Mouse (Mus musculus) heart, postnatal 0 days (tissue): ENCODE results near the gene Psme2b. TPM values are rescaled to one million over a fixed set of nuclear protein-coding genes. Genes with fewer than 3 reads are reported as not detected.
"Not testable (repeated sequence)": the region's sequence is repeated elsewhere in the genome, so short reads cannot be mapped to it uniquely, and the experiment has no call there.

Experiments used
- ATAC-seq: fragments of 200-750 bp; cut with Nextera tagmentation; 2 replicates; pipeline ENCODE4 v1.8.0; 2017; ENCODE audit warnings: low read depth, moderate number of reproducible peaks, moderate library complexity; ENCODE audit not compliant: insufficient read depth
- DNase-seq: peaks from one replicate; pipeline ENCODE4 v3.0.0-alpha.2; 2016; ENCODE audit warnings: low spot score
- H3K27ac ChIP-seq: fragments of 300-500 bp; sonication (generic); 2 replicates; pipeline ENCODE4 v1.5.1; 2014; ENCODE audit warnings: low read depth, mild to moderate bottlenecking
- H3K27me3 ChIP-seq: fragments of 300-500 bp; sonication (generic); 2 replicates; pipeline ENCODE4 v1.6.1; 2014; ENCODE audit warnings: low read length, mixed read lengths; ENCODE audit not compliant: control insufficient read depth, insufficient read depth
- H3K36me3 ChIP-seq: fragments of 300-500 bp; sonication (generic); replicated peaks from 2 replicates; pipeline ENCODE4 v1.6.1; 2014; ENCODE audit warnings: low read length, mixed read lengths; ENCODE audit not compliant: control insufficient read depth, insufficient read depth
- H3K4me1 ChIP-seq: fragments of 300-500 bp; sonication (generic); 2 replicates; pipeline ENCODE4 v1.6.1; 2014; ENCODE audit warnings: antibody characterized with exemption; ENCODE audit not compliant: control insufficient read depth, insufficient read depth
- H3K4me2 ChIP-seq: fragments of 300-500 bp; sonication (generic); 2 replicates; pipeline ENCODE4 v1.6.1; 2014; ENCODE audit warnings: low read depth, mild to moderate bottlenecking, low read length, moderate library complexity
- H3K4me3 ChIP-seq: fragments of 300-500 bp; sonication (generic); 2 replicates; pipeline ENCODE4 v1.5.1; 2014; ENCODE audit warnings: low read depth, low read length
- H3K9ac ChIP-seq: fragments of 300-500 bp; sonication (generic); replicated peaks from 2 replicates; pipeline ENCODE4 v1.6.1; 2014; ENCODE audit warnings: low read depth, low read length, mixed read lengths
- H3K9me3 ChIP-seq: fragments of 300-500 bp; sonication (generic); replicated peaks from 2 replicates; pipeline ENCODE4 v1.6.1; 2016; ENCODE audit warnings: low read length; ENCODE audit not compliant: control insufficient read depth
- WGBS: fragments of 180-500 bp; shearing (Covaris S2); extraction: QIAGEN DNeasy Blood & Tissue Kit; methylation state at CpG from one replicate; pipeline ENCODE4 v1.1.7; 2014; 5-methylcytosine and 5-hydroxymethylcytosine counted together
- polyA plus RNA-seq: library from polyadenylated mRNA; unstranded; fragments of >200 nt; fragmentation: Nextera tagmentation; extraction: Ambion mirVana; gene quantifications from 2 replicates; pipeline ENCODE4 v1.2.1, GENCODE M21; 2015
- total RNA-seq: library from RNA; depleted of rRNA; stranded (reverse); fragments of >200 nt; gene quantifications from 2 replicates; pipeline ENCODE4 v1.2.3, GENCODE M21; 2014; ENCODE audit warnings: low replicate concordance

Gene Psme2b
- total and polyA plus RNA-seq, 2 experiments from 2014 or later: 0.42 to 3.5 TPM

GRCm38 (mm10) chr11:48979251-48979650 is 33.3 kb upstream of the Psme2b start, which contains the start of gene 9930111J21Rik1:
Gene 9930111J21Rik1, minus strand, starts transcription at chr11:48979398.
- H3K4me3 ChIP-seq, H3K4me1 ChIP-seq, H3K9me3 ChIP-seq, H3K27me3 ChIP-seq, H3K9ac ChIP-seq, DNase-seq, H3K4me2 ChIP-seq, H3K36me3 ChIP-seq, H3K27ac ChIP-seq: not testable (repeated sequence)
- no CpG with 5 or more reads among the region's 3 CpGs for WGBS
- ATAC-seq: peak; percentile 36; the same call in 1 of the 2 replicates

- not testable (repeated sequence) for ATAC-seq, H3K9me3 ChIP-seq, H3K36me3 ChIP-seq, DNase-seq, H3K9ac ChIP-seq, H3K4me2 ChIP-seq, H3K4me3 ChIP-seq, H3K4me1 ChIP-seq, H3K27ac ChIP-seq, H3K27me3 ChIP-seq
- WGBS: no CpG with 5 or more reads among the region's 1 CpGs
Observed at GRCm38 (mm10) chr11:48978240-48978939, 32.4 kb upstream of the Psme2b start, which contains the start of gene Olfr56. Gene Olfr56, plus strand, starts transcription at chr11:48978889.

GRCm38 (mm10) chr11:48974686-48975085 is 28.7 kb upstream of the Psme2b start:
- H3K9me3 ChIP-seq, H3K4me3 ChIP-seq, H3K9ac ChIP-seq, H3K27ac ChIP-seq, H3K36me3 ChIP-seq, H3K27me3 ChIP-seq, H3K4me1 ChIP-seq, DNase-seq, H3K4me2 ChIP-seq, ATAC-seq: not testable (repeated sequence)
- WGBS: no CpG with 5 or more reads among the region's 1 CpGs

GRCm38 (mm10) chr11:48939286-48939685 is 6.7 kb downstream of the Psme2b start:
- not testable (repeated sequence) for ATAC-seq, DNase-seq, H3K27ac ChIP-seq, H3K9me3 ChIP-seq, H3K9ac ChIP-seq, H3K4me1 ChIP-seq, H3K36me3 ChIP-seq, H3K4me2 ChIP-seq, H3K4me3 ChIP-seq, H3K27me3 ChIP-seq

- H3K27me3 ChIP-seq, DNase-seq, H3K4me3 ChIP-seq, H3K4me2 ChIP-seq, ATAC-seq, H3K36me3 ChIP-seq, H3K9me3 ChIP-seq, H3K4me1 ChIP-seq, H3K27ac ChIP-seq, H3K9ac ChIP-seq: not testable (repeated sequence)
- no CpG with 5 or more reads among the region's 3 CpGs for WGBS
Observed at GRCm38 (mm10) chr11:48935291-48935690, 10.7 kb downstream of the Psme2b start.

- H3K27me3 ChIP-seq, H3K9ac ChIP-seq, H3K4me2 ChIP-seq, H3K4me3 ChIP-seq, H3K4me1 ChIP-seq, H3K36me3 ChIP-seq, H3K9me3 ChIP-seq, H3K27ac ChIP-seq, ATAC-seq, DNase-seq: not testable (repeated sequence)
- WGBS: 13% methylated on average over 1 of the region's 1 CpGs
Observed at GRCm38 (mm10) chr11:48933923-48934322, 12.1 kb downstream of the Psme2b start.

- H3K27ac ChIP-seq, DNase-seq, H3K27me3 ChIP-seq, H3K4me3 ChIP-seq, H3K4me1 ChIP-seq, H3K9ac ChIP-seq, H3K36me3 ChIP-seq, ATAC-seq, H3K4me2 ChIP-seq, H3K9me3 ChIP-seq: not testable (repeated sequence)
- 50% methylated on average over 1 of the region's 1 CpGs for WGBS
Observed at GRCm38 (mm10) chr11:48933422-48933821, 12.6 kb downstream of the Psme2b start.

GRCm38 (mm10) chr11:48928068-48928467 is 17.9 kb downstream of the Psme2b start:
- not testable (repeated sequence) for H3K4me2 ChIP-seq, H3K27me3 ChIP-seq, H3K4me1 ChIP-seq, DNase-seq, H3K4me3 ChIP-seq, H3K9me3 ChIP-seq, H3K27ac ChIP-seq, H3K36me3 ChIP-seq, ATAC-seq, H3K9ac ChIP-seq
- 78% methylated on average over 1 of the region's 1 CpGs for WGBS

GRCm38 (mm10) chr11:48926437-48926836 is 19.6 kb downstream of the Psme2b start:
- not testable (repeated sequence) for H3K27ac ChIP-seq, H3K4me1 ChIP-seq, H3K9ac ChIP-seq

More at GRCm38 (mm10) chr11:48926437-48926836, 19.6 kb downstream of the Psme2b start:
- H3K4me2 ChIP-seq, H3K4me3 ChIP-seq, H3K36me3 ChIP-seq, DNase-seq, H3K9me3 ChIP-seq, ATAC-seq, H3K27me3 ChIP-seq: not testable (repeated sequence)
